Mouse (Mus musculus): ENCODE measurements around the gene Ip6k1. TPM values are rescaled to one million over a fixed set of nuclear protein-coding genes. Genes with fewer than 3 reads are reported as not detected.
A peak's percentile ranks its signal among the peaks of the same experiment; 100 is the strongest.

Ip6k1 gene
- polyA plus RNA-seq, 1 experiment from 2014 or later: 29.2 TPM

- Histone ChIP-seq H3K27me3 (ENCODE audit: control insufficient read depth, insufficient read depth, low read length) (no peaks in the 10 kb centered on the region), H3K9ac (replicated peaks; ENCODE audit: low read depth, low read length) (no peak overlapping the region), H3K36me3 (ENCODE audit: control insufficient read depth, insufficient read depth, low read length) (peaks cover 28% of the 10 kb centered on the region), H3K4me3 (ENCODE audit: low read depth, low read length) (no peak overlapping the region), H3K9me3 (ENCODE audit: control insufficient read depth, low read depth, low read length) (no peaks in the 10 kb centered on the region), H3K27ac (ENCODE audit: low read length) (no peak overlapping the region), H3K4me2 (replicated peaks; ENCODE audit: low read depth, low read length) (no peak overlapping the region), H3K4me1 (ENCODE audit: control insufficient read depth, insufficient read depth, low read length) (no peaks in the 10 kb centered on the region)
- WGBS: 14% methylated on average over 5 of the region's 5 CpGs
- peak; percentile 59; the same call in 1 of the 2 replicates for ATAC-seq (ENCODE audit: insufficient number of reproducible peaks, insufficient read depth, low FRiP score, low read depth)
Observed at GRCm38 (mm10) chr9:107963700-107964099, 38.6 kb upstream of the Ip6k1 start.

- WGBS: 93% methylated on average over 9 of the region's 9 CpGs
Observed at GRCm38 (mm10) chr9:107964681-107965080, 37.6 kb upstream of the Ip6k1 start.

GRCm38 (mm10) chr9:107966676-107967075, 35.6 kb upstream of the Ip6k1 start:
- ATAC-seq (ENCODE audit: insufficient number of reproducible peaks, insufficient read depth, low FRiP score, low read depth): no peak
- H3K4me2 ChIP-seq (replicated peaks; ENCODE audit: low read depth, low read length): no peak overlapping the region
- H3K27ac ChIP-seq (ENCODE audit: low read length): no peak overlapping the region
- WGBS: 86% methylated on average over 10 of the region's 10 CpGs
- H3K9ac ChIP-seq (replicated peaks; ENCODE audit: low read depth, low read length): no peak overlapping the region
- no peaks in the 10 kb centered on the region for H3K27me3 ChIP-seq (ENCODE audit: control insufficient read depth, insufficient read depth, low read length)
- peaks cover 17% of the 10 kb centered on the region for H3K36me3 ChIP-seq (ENCODE audit: control insufficient read depth, insufficient read depth, low read length)
- no peaks in the 10 kb centered on the region for H3K9me3 ChIP-seq (ENCODE audit: control insufficient read depth, low read depth, low read length)
- H3K4me3 ChIP-seq (ENCODE audit: low read depth, low read length): no peak overlapping the region
- no peaks in the 10 kb centered on the region for H3K4me1 ChIP-seq (ENCODE audit: control insufficient read depth, insufficient read depth, low read length)

More at GRCm38 (mm10) chr9:107964681-107965080, 37.6 kb upstream of the Ip6k1 start:
- H3K4me1 ChIP-seq (ENCODE audit: control insufficient read depth, insufficient read depth, low read length): no peaks in the 10 kb centered on the region
- H3K27ac ChIP-seq (ENCODE audit: low read length): no peak overlapping the region
- no peaks in the 10 kb centered on the region for H3K27me3 ChIP-seq (ENCODE audit: control insufficient read depth, insufficient read depth, low read length)
- no peak overlapping the region for H3K4me2 ChIP-seq (replicated peaks; ENCODE audit: low read depth, low read length)
- ATAC-seq (ENCODE audit: insufficient number of reproducible peaks, insufficient read depth, low FRiP score, low read depth): no peak
- H3K9me3 ChIP-seq (ENCODE audit: control insufficient read depth, low read depth, low read length): no peaks in the 10 kb centered on the region
- H3K36me3 ChIP-seq (ENCODE audit: control insufficient read depth, insufficient read depth, low read length): peaks cover 28% of the 10 kb centered on the region
- no peak overlapping the region for H3K9ac ChIP-seq (replicated peaks; ENCODE audit: low read depth, low read length)
- no peak overlapping the region for H3K4me3 ChIP-seq (ENCODE audit: low read depth, low read length)

DNA sequence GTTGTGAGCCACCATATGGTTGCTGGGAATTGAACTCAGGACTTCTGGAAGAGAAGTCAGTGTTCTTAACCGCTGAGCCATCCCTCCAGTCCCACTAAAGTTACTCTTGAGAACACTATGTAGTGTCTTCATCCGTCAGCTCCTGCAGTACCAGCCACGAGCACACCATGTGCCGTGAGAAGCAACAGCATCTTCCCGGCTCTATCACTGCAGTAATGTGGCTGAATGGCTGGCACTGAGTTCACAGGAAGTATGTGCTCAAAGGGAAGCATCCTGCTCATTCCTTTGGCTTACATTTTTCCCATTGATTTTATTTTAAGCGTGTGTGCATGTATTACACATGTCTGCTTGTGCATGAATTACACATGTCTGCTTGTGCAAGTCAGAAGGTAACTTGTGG, 34.9 kb upstream of the Ip6k1 start:
- H3K4me2 ChIP-seq (replicated peaks; ENCODE audit: low read depth, low read length): no peak overlapping the region
- H3K4me1 ChIP-seq (ENCODE audit: control insufficient read depth, insufficient read depth, low read length): no peaks in the 10 kb centered on the region
- H3K27me3 ChIP-seq (ENCODE audit: control insufficient read depth, insufficient read depth, low read length): no peaks in the 10 kb centered on the region
- ATAC-seq (ENCODE audit: insufficient number of reproducible peaks, insufficient read depth, low FRiP score, low read depth): no peak
- no peak overlapping the region for H3K4me3 ChIP-seq (ENCODE audit: low read depth, low read length)
- peaks cover 12% of the 10 kb centered on the region for H3K36me3 ChIP-seq (ENCODE audit: control insufficient read depth, insufficient read depth, low read length)
- no peaks in the 10 kb centered on the region for H3K9me3 ChIP-seq (ENCODE audit: control insufficient read depth, low read depth, low read length)
- WGBS: 87% methylated on average over 6 of the region's 6 CpGs
- H3K27ac ChIP-seq (ENCODE audit: low read length): no peak overlapping the region
- H3K9ac ChIP-seq (replicated peaks; ENCODE audit: low read depth, low read length): no peak overlapping the region

- H3K4me3 ChIP-seq (ENCODE audit: low read depth, low read length): no peak overlapping the region
- no peak for ATAC-seq (ENCODE audit: insufficient number of reproducible peaks, insufficient read depth, low FRiP score, low read depth)
- no peak overlapping the region for H3K9ac ChIP-seq (replicated peaks; ENCODE audit: low read depth, low read length)
- H3K4me2 ChIP-seq (replicated peaks; ENCODE audit: low read depth, low read length): no peak overlapping the region
- no peaks in the 10 kb centered on the region for H3K9me3 ChIP-seq (ENCODE audit: control insufficient read depth, low read depth, low read length)
- H3K27me3 ChIP-seq (ENCODE audit: control insufficient read depth, insufficient read depth, low read length): no peaks in the 10 kb centered on the region
- 84% methylated on average over 7 of the region's 7 CpGs for WGBS
- H3K4me1 ChIP-seq (ENCODE audit: control insufficient read depth, insufficient read depth, low read length): no peaks in the 10 kb centered on the region
- no peak overlapping the region for H3K27ac ChIP-seq (ENCODE audit: low read length)
- peaks cover 12% of the 10 kb centered on the region for H3K36me3 ChIP-seq (ENCODE audit: control insufficient read depth, insufficient read depth, low read length)
Observed at GRCm38 (mm10) chr9:107968531-107968930, 33.8 kb upstream of the Ip6k1 start.

DNA sequence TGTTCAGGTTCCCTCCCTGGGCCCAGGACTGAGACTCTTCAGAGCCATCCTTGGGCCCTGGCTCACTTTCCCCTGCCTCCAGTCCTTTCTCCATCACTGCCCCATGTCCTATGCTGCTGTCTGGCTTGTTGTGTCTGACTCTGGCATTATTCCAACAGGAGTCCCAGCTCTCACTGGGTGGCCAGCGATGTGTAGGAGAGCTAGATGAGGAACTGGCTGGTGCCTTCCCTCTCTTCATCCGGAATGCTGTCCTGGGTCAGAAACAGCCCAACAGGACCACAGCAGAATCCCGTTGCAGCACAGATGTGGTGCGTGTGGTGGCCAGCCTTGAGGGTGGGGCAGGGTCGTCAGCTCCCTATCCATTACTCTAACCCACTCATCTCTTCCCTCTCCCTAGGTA, 32.0 kb upstream of the Ip6k1 start:
- peaks cover 9% of the 10 kb centered on the region for H3K36me3 ChIP-seq (ENCODE audit: control insufficient read depth, insufficient read depth, low read length)
- no peak for ATAC-seq (ENCODE audit: insufficient number of reproducible peaks, insufficient read depth, low FRiP score, low read depth)

GRCm38 (mm10) chr9:107971690-107972541, 30.4 kb upstream of the Ip6k1 start:
- no peaks in the 10 kb centered on the region for H3K27me3 ChIP-seq (ENCODE audit: control insufficient read depth, insufficient read depth, low read length)
- no peak overlapping the region for H3K4me3 ChIP-seq (ENCODE audit: low read depth, low read length)
- peak; percentile 77; the same call in 1 of the 2 replicates for ATAC-seq (ENCODE audit: insufficient number of reproducible peaks, insufficient read depth, low FRiP score, low read depth)
- no peak overlapping the region for H3K4me2 ChIP-seq (replicated peaks; ENCODE audit: low read depth, low read length)
- H3K27ac ChIP-seq (ENCODE audit: low read length): no peak overlapping the region
- H3K9ac ChIP-seq (replicated peaks; ENCODE audit: low read depth, low read length): no peak overlapping the region
- no peaks in the 10 kb centered on the region for H3K9me3 ChIP-seq (ENCODE audit: control insufficient read depth, low read depth, low read length)
- WGBS: 73% methylated on average over 8 of the region's 8 CpGs
- no peaks in the 10 kb centered on the region for H3K4me1 ChIP-seq (ENCODE audit: control insufficient read depth, insufficient read depth, low read length)
- H3K36me3 ChIP-seq (ENCODE audit: control insufficient read depth, insufficient read depth, low read length): peaks cover 9% of the 10 kb centered on the region

More for the DNA sequence above, 32.0 kb upstream of the Ip6k1 start:
- Histone ChIP-seq H3K27me3 (ENCODE audit: control insufficient read depth, insufficient read depth, low read length) (no peaks in the 10 kb centered on the region), H3K27ac (ENCODE audit: low read length) (no peak overlapping the region), H3K4me3 (ENCODE audit: low read depth, low read length) (no peak overlapping the region), H3K9ac (replicated peaks; ENCODE audit: low read depth, low read length) (no peak overlapping the region), H3K4me2 (replicated peaks; ENCODE audit: low read depth, low read length) (no peak overlapping the region), H3K9me3 (ENCODE audit: control insufficient read depth, low read depth, low read length) (no peaks in the 10 kb centered on the region), H3K4me1 (ENCODE audit: control insufficient read depth, insufficient read depth, low read length) (no peaks in the 10 kb centered on the region)
- WGBS: 85% methylated on average over 5 of the region's 5 CpGs

GRCm38 (mm10) chr9:107974491-107975171, 27.7 kb upstream of the Ip6k1 start:
- no peak overlapping the region for H3K27ac ChIP-seq (ENCODE audit: low read length)
- H3K27me3 ChIP-seq (ENCODE audit: control insufficient read depth, insufficient read depth, low read length): no peaks in the 10 kb centered on the region
- peak; percentile 53; the same call in 1 of the 2 replicates for ATAC-seq (ENCODE audit: insufficient number of reproducible peaks, insufficient read depth, low FRiP score, low read depth)
- no peaks in the 10 kb centered on the region for H3K9me3 ChIP-seq (ENCODE audit: control insufficient read depth, low read depth, low read length)
- no peak overlapping the region for H3K4me3 ChIP-seq (ENCODE audit: low read depth, low read length)
- H3K9ac ChIP-seq (replicated peaks; ENCODE audit: low read depth, low read length): no peak overlapping the region
- peaks cover 5% of the 10 kb centered on the region; the same call in 1 of the 2 replicates for H3K36me3 ChIP-seq (ENCODE audit: control insufficient read depth, insufficient read depth, low read length)
- H3K4me1 ChIP-seq (ENCODE audit: control insufficient read depth, insufficient read depth, low read length): no peaks in the 10 kb centered on the region
- H3K4me2 ChIP-seq (replicated peaks; ENCODE audit: low read depth, low read length): no peak overlapping the region
- 77% methylated on average over 10 of the region's 10 CpGs for WGBS
